ENCODE assay signal across 10 mouse cellular contexts in genomic region chr2:158641869-158642268, GRCm38 (mm10). TPM values are rescaled to one million over a fixed set of nuclear protein-coding genes. Genes with fewer than 3 reads are reported as not detected.
DNase-seq lines count a peak whose midpoint lies in the region; ATAC-seq and TF ChIP-seq lines count a peak whose summit lies in the region.
"Had no signal": no experiment of that assay in that cellular context is flagged by ENCODE, and none has a peak within 500 bp of the region (broad histone marks: within the 10 kb centered on the region; RNA-seq: fewer than 3 reads in every experiment).

No protein-coding gene starts in this region.

- TF ChIP-seq CTCF in bone marrow macrophage, adult 2 months (IDR thresholded peaks at IDR 0.05; ENCODE audit: low read depth, low read length): peak; percentile 87

- no peaks in the 10 kb centered on the region for H3K27me3 ChIP-seq in liver, embryonic 11.5 days (replicated peaks; ENCODE audit: control insufficient read depth, insufficient read depth, low read length)
- H3K27me3 ChIP-seq in forebrain, embryonic 12.5 days: no peaks in the 10 kb centered on the region
- no peaks in the 10 kb centered on the region for H3K27me3 ChIP-seq in hindbrain, embryonic 14.5 days (ENCODE audit: control insufficient read depth, insufficient read depth, low read length)
- no peaks in the 10 kb centered on the region for H3K27me3 ChIP-seq in limb, embryonic 10.5 days (ENCODE audit: low read depth, poor library complexity, severe bottlenecking)
- no peaks in the 10 kb centered on the region for H3K27me3 ChIP-seq in neural tube, embryonic 11.5 days (ENCODE audit: control insufficient read depth, insufficient read depth, low read length)
- H3K27me3 ChIP-seq: embryonic facial prominence, embryonic 12.5 days; megakaryocyte, embryonic 14.5 days had no signal

- TF ChIP-seq POLR2A in bone marrow macrophage, adult 2 months (IDR thresholded peaks at IDR 0.05; ENCODE audit: borderline replicate concordance, low read depth, low read length): no peak

- no peak overlapping the region for H3K4me2 ChIP-seq in liver, embryonic 11.5 days
- no peak overlapping the region for H3K4me2 ChIP-seq in forebrain, embryonic 12.5 days
- H3K4me2 ChIP-seq in hindbrain, embryonic 14.5 days (replicated peaks): no peak overlapping the region
- H3K4me2 ChIP-seq in neural tube, embryonic 11.5 days (ENCODE audit: low read depth): no peak overlapping the region
- H3K4me2 ChIP-seq: embryonic facial prominence, embryonic 12.5 days had no signal

- no peak for ATAC-seq in liver, embryonic 11.5 days (replicated peaks; ENCODE audit: low FRiP score)
- peak; percentile 64; the same call in 1 of the 2 replicates for ATAC-seq in forebrain, embryonic 12.5 days (ENCODE audit: low FRiP score)
- ATAC-seq in hindbrain, embryonic 14.5 days (ENCODE audit: low FRiP score): no peak
- no peak for ATAC-seq in neural tube, embryonic 11.5 days (ENCODE audit: insufficient read depth, low FRiP score, low TSS enrichment)

- H3K36me3 ChIP-seq in liver, embryonic 11.5 days (ENCODE audit: control insufficient read depth, insufficient read depth, low read length): peaks cover 25% of the 10 kb centered on the region
- peaks cover 44% of the 10 kb centered on the region for H3K36me3 ChIP-seq in forebrain, embryonic 12.5 days (replicated peaks)
- peaks cover 45% of the 10 kb centered on the region for H3K36me3 ChIP-seq in hindbrain, embryonic 14.5 days (replicated peaks; ENCODE audit: control insufficient read depth, insufficient read depth)
- H3K36me3 ChIP-seq in limb, embryonic 10.5 days: peaks cover 44% of the 10 kb centered on the region
- H3K36me3 ChIP-seq in neural tube, embryonic 11.5 days (ENCODE audit: control insufficient read depth, insufficient read depth, low read length): peaks cover 9% of the 10 kb centered on the region; the same call in 1 of the 2 replicates

- no peak overlapping the region for H3K27ac ChIP-seq in liver, embryonic 11.5 days (ENCODE audit: low read depth, low read length)
- no peak overlapping the region for H3K27ac ChIP-seq in bone marrow macrophage, adult 2 months (ENCODE audit: insufficient read depth, low read depth, low read length)
- H3K27ac ChIP-seq in forebrain, embryonic 12.5 days: no peak overlapping the region
- no peak overlapping the region for H3K27ac ChIP-seq in hindbrain, embryonic 14.5 days
- no peak overlapping the region for H3K27ac ChIP-seq in limb, embryonic 10.5 days
- no peak overlapping the region for H3K27ac ChIP-seq in neural tube, embryonic 11.5 days (ENCODE audit: low read depth, low read length)
- H3K27ac ChIP-seq: embryonic facial prominence, embryonic 12.5 days had no signal

- 18% methylated on average over 2 of the region's 2 CpGs for WGBS in liver, embryonic 11.5 days
- 26% methylated on average over 2 of the region's 2 CpGs for WGBS in forebrain, embryonic 12.5 days
- WGBS in hindbrain, embryonic 14.5 days: 20% methylated on average over 2 of the region's 2 CpGs
- 28% methylated on average over 2 of the region's 2 CpGs for WGBS in limb, embryonic 10.5 days
- 22% methylated on average over 2 of the region's 2 CpGs for WGBS in neural tube, embryonic 11.5 days

- no peaks in the 10 kb centered on the region for H3K9me3 ChIP-seq in liver, embryonic 11.5 days (ENCODE audit: control insufficient read depth, low read length)
- no peaks in the 10 kb centered on the region for H3K9me3 ChIP-seq in forebrain, embryonic 12.5 days
- no peaks in the 10 kb centered on the region for H3K9me3 ChIP-seq in hindbrain, embryonic 14.5 days (ENCODE audit: control insufficient read depth, low read length)
- H3K9me3 ChIP-seq in limb, embryonic 10.5 days (replicated peaks): no peaks in the 10 kb centered on the region
- H3K9me3 ChIP-seq in neural tube, embryonic 11.5 days (ENCODE audit: control insufficient read depth, low read length): no peaks in the 10 kb centered on the region
- H3K9me3 ChIP-seq: embryonic facial prominence, embryonic 12.5 days had no signal

- no peaks in the 10 kb centered on the region for H3K4me1 ChIP-seq in liver, embryonic 11.5 days (replicated peaks; ENCODE audit: control insufficient read depth, insufficient read depth, low read length)
- no peaks in the 10 kb centered on the region for H3K4me1 ChIP-seq in bone marrow macrophage, adult 2 months (ENCODE audit: control insufficient read depth, insufficient read depth, low read length)
- no peaks in the 10 kb centered on the region for H3K4me1 ChIP-seq in forebrain, embryonic 12.5 days
- no peaks in the 10 kb centered on the region for H3K4me1 ChIP-seq in hindbrain, embryonic 14.5 days (replicated peaks; ENCODE audit: control insufficient read depth, insufficient read depth, low read length)
- no peaks in the 10 kb centered on the region for H3K4me1 ChIP-seq in limb, embryonic 10.5 days
- H3K4me1 ChIP-seq in neural tube, embryonic 11.5 days (ENCODE audit: control insufficient read depth, insufficient read depth, low read length): no peaks in the 10 kb centered on the region
- H3K4me1 ChIP-seq: embryonic facial prominence, embryonic 12.5 days; megakaryocyte, embryonic 14.5 days had no signal

- H3K9ac ChIP-seq in liver, embryonic 11.5 days (ENCODE audit: low read depth, low read length): no peak overlapping the region
- no peak overlapping the region for H3K9ac ChIP-seq in forebrain, embryonic 12.5 days
- no peak overlapping the region for H3K9ac ChIP-seq in hindbrain, embryonic 14.5 days
- H3K9ac ChIP-seq in neural tube, embryonic 11.5 days (ENCODE audit: low read length): no peak overlapping the region
- H3K9ac ChIP-seq: embryonic facial prominence, embryonic 12.5 days had no signal

- H3K4me3 ChIP-seq in liver, embryonic 11.5 days (ENCODE audit: low read depth, low read length): no peak overlapping the region
- no peak overlapping the region for H3K4me3 ChIP-seq in bone marrow macrophage, adult 2 months (ENCODE audit: insufficient read depth, low read length)
- H3K4me3 ChIP-seq in forebrain, embryonic 12.5 days (replicated peaks): no peak overlapping the region
- no peak overlapping the region for H3K4me3 ChIP-seq in hindbrain, embryonic 14.5 days (replicated peaks; ENCODE audit: low read length)
- no peak overlapping the region for H3K4me3 ChIP-seq in limb, embryonic 10.5 days
- H3K4me3 ChIP-seq in neural tube, embryonic 11.5 days (ENCODE audit: low read depth, low read length): no peak overlapping the region
- H3K4me3 ChIP-seq: embryonic facial prominence, embryonic 12.5 days; megakaryocyte, embryonic 14.5 days had no signal

- peak; percentile 64 for DNase-seq in liver
- no peak for DNase-seq in liver, embryonic 11.5 days (ENCODE audit: low spot score)
- peak; percentile 88 for DNase-seq in hindbrain, embryonic 14.5 days (ENCODE audit: low spot score)
- DNase-seq in limb, embryonic 10.5 days (ENCODE audit: low spot score): peak; percentile 76
- DNase-seq in neural tube, embryonic 11.5 days (ENCODE audit: low spot score): peak; percentile 75
- DNase-seq in thymus, postnatal 0 days (ENCODE audit: low spot score): peak; percentile 70

RNA-seq across cellular contexts. Expression of gene Actr5, which starts 17.2 kb away (rescaled TPM):
- polyA plus RNA-seq in liver, embryonic 11.5 days (2014; fragmentation: Nextera tagmentation; extraction: Ambion mirVana): 14.2 and 15.8 TPM in 2 replicates
- 8.4 and 9.4 TPM in 2 replicates for polyA plus RNA-seq in bone marrow macrophage, adult 2 months (2012; ENCODE audit: insufficient read depth, insufficient read length, missing spikeins)
- 20.3 and 22.6 TPM in 2 replicates for polyA plus RNA-seq in forebrain, embryonic 12.5 days (2016; fragmentation: Nextera tagmentation; extraction: Ambion mirVana)
- 14.6 TPM in 2 replicates for polyA plus RNA-seq in hindbrain, embryonic 14.5 days (2014; fragmentation: Nextera tagmentation; extraction: Ambion mirVana)
- 13.8 and 16.2 TPM in 2 replicates for polyA plus RNA-seq in limb, embryonic 10.5 days (2016; fragmentation: Nextera tagmentation; extraction: Ambion mirVana)
- polyA plus RNA-seq in neural tube, embryonic 11.5 days (2014; fragmentation: Nextera tagmentation; extraction: Ambion mirVana): 15.1 and 16.6 TPM in 2 replicates
- 16.1 and 18.4 TPM in 2 replicates for polyA plus RNA-seq in thymus, postnatal 0 days (2015; fragmentation: Nextera tagmentation; extraction: Ambion mirVana)

RNA-seq across cellular contexts. Expression of gene Ppp1r16b, which starts 23.3 kb away (rescaled TPM):
- polyA plus RNA-seq in liver, embryonic 11.5 days (2014; fragmentation: Nextera tagmentation; extraction: Ambion mirVana): 4.4 and 5.2 TPM in 2 replicates
- polyA plus RNA-seq in bone marrow macrophage, adult 2 months (2012; ENCODE audit: insufficient read depth, insufficient read length, missing spikeins): not detected in 2 replicates
- polyA plus RNA-seq in forebrain, embryonic 12.5 days (2016; fragmentation: Nextera tagmentation; extraction: Ambion mirVana): 2.9 and 3.2 TPM in 2 replicates
- polyA plus RNA-seq in hindbrain, embryonic 14.5 days (2014; fragmentation: Nextera tagmentation; extraction: Ambion mirVana): 20.0 and 20.8 TPM in 2 replicates
- polyA plus RNA-seq in limb, embryonic 10.5 days (2016; fragmentation: Nextera tagmentation; extraction: Ambion mirVana): 4.4 TPM in 2 replicates
- polyA plus RNA-seq in neural tube, embryonic 11.5 days (2014; fragmentation: Nextera tagmentation; extraction: Ambion mirVana): 3.9 and 4.0 TPM in 2 replicates
- polyA plus RNA-seq in thymus, postnatal 0 days (2015; fragmentation: Nextera tagmentation; extraction: Ambion mirVana): 45.4 and 58.3 TPM in 2 replicates

RNA-seq across cellular contexts. Expression of gene Slc32a1, which starts 31.3 kb away (rescaled TPM):
- 0.05 and 0.06 TPM in 2 replicates for polyA plus RNA-seq in liver, embryonic 11.5 days (2014; fragmentation: Nextera tagmentation; extraction: Ambion mirVana)
- polyA plus RNA-seq in bone marrow macrophage, adult 2 months (2012; ENCODE audit: insufficient read depth, insufficient read length, missing spikeins): not detected in 2 replicates
- polyA plus RNA-seq in forebrain, embryonic 12.5 days (2016; fragmentation: Nextera tagmentation; extraction: Ambion mirVana): 3.8 and 4.3 TPM in 2 replicates
- polyA plus RNA-seq in hindbrain, embryonic 14.5 days (2014; fragmentation: Nextera tagmentation; extraction: Ambion mirVana): 8.7 and 11.5 TPM in 2 replicates
- not detected in 2 replicates for polyA plus RNA-seq in limb, embryonic 10.5 days (2016; fragmentation: Nextera tagmentation; extraction: Ambion mirVana)
- polyA plus RNA-seq in neural tube, embryonic 11.5 days (2014; fragmentation: Nextera tagmentation; extraction: Ambion mirVana): 1.6 and 2.4 TPM in 2 replicates
- polyA plus RNA-seq in thymus, postnatal 0 days (2015; fragmentation: Nextera tagmentation; extraction: Ambion mirVana): not detected in 2 replicates
- polyA plus RNA-seq: embryonic facial prominence, embryonic 12.5 days had no signal
